Mouse (Mus musculus) erythroblast, embryonic 14.5 days (primary cell): ENCODE data around the gene Xylt1. TPM values are rescaled to one million over a fixed set of nuclear protein-coding genes. Genes with fewer than 3 reads are reported as not detected.

Experiments
- H3K27me3 ChIP-seq: 2 replicates; pipeline ENCODE4 v1.6.1; 2012; ENCODE audit warnings: inconsistent platforms; ENCODE audit not compliant: control insufficient read depth
- H3K36me3 ChIP-seq: 2 replicates; pipeline ENCODE4 v1.6.1; 2012; ENCODE audit warnings: mild to moderate bottlenecking, inconsistent platforms; ENCODE audit not compliant: control insufficient read depth
- H3K4me1 ChIP-seq: 2 replicates; pipeline ENCODE4 v1.6.1; 2012; ENCODE audit warnings: inconsistent platforms; ENCODE audit not compliant: control insufficient read depth
- H3K4me3 ChIP-seq: replicated peaks from 2 replicates; pipeline ENCODE3; 2012; ENCODE audit warnings: moderate library complexity, mild to moderate bottlenecking, inconsistent platforms
- H3K9me3 ChIP-seq: 2 replicates; pipeline ENCODE4 v1.6.1; 2012; ENCODE audit warnings: low read length, inconsistent platforms, mixed read lengths; ENCODE audit not compliant: control insufficient read depth
- GATA1 ChIP-seq: IDR thresholded peaks from 2 replicates; pipeline ENCODE4 v1.6.1; 2012; ENCODE audit warnings: low read length, inconsistent platforms, mixed read lengths
- TAL1 ChIP-seq: IDR thresholded peaks from 3 replicates; pipeline ENCODE4 v1.6.1; 2012; ENCODE audit warnings: low read length, inconsistent platforms, mixed read lengths
- polyA plus RNA-seq: library from polyadenylated mRNA; stranded (reverse); fragments of >175 nt; gene quantifications from 2 replicates; pipeline ENCODE4 v1.2.3, GENCODE M21; 2012

Gene Xylt1
- polyA plus RNA-seq, 1 experiment = 0.01 TPM

DNA sequence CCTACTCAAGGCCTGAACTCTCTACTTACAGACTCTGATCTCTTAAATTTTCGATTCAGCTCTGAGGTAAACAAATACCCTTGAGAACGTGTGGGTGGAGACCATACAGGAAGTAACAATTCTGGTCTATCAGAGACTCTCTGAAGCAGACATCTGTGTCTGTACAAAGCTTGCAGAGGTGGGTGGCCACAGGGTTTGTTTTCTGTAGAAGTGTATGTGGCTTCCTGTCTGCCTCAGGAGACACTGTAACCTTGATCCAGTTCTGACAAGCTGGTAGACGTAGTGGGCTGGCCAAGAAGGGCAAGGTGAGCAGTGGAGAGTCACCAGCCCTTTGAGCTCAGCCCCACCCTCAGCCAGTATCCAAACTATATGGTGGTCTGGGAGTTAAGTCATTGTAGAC, 233.0 kb downstream of the Xylt1 start:
- Histone ChIP-seq H3K36me3 (no peaks in the 10 kb centered on the region), H3K4me3 (no peak overlapping the region), H3K4me1 (no peaks in the 10 kb centered on the region), H3K27me3 (no peaks in the 10 kb centered on the region), H3K9me3 (no peaks in the 10 kb centered on the region)
- TF ChIP-seq GATA1 = no peak
- no peak for TF ChIP-seq TAL1

DNA sequence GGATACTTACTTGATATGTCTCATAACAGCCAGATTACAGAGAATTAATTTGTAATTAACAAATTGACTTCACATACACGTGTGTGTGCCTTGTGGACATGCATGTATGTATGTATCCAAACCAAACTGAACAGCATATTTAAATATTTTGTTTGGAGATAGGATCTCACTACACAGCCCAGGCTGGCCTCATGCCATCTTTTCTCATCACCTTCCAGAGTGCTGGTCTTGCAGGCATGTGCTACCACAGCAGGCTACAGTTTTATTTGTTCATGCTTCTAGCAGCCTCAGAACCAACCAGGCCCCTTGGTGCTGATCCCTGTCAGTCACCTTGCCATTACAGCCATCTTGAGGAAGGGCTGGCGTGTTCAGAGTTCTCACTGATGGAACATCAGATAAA, 233.6 kb downstream of the Xylt1 start:
- Histone ChIP-seq H3K27me3 (no peaks in the 10 kb centered on the region), H3K36me3 (no peaks in the 10 kb centered on the region), H3K4me1 (no peaks in the 10 kb centered on the region), H3K9me3 (no peaks in the 10 kb centered on the region), H3K4me3 (no peak overlapping the region)
- TF ChIP-seq GATA1 (no peak), TAL1 (no peak)

DNA sequence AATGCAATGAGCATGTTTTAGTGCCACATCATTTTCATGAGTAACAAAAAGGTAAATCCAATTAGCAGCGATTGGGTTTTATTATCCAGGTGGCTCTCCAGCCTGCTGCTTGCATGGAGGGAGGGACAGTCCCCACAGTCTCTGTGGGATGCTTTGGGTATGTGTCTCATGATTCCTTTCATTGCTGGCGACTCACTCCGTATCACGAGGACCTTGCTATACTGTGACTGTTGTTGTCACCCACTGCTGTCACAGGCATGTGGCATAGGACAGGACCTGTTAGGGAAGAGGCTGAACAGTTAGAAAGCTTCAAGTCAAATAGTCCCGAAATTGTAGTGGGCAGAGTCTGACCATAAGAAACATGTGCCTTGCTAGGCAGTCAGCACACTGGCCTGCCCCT, 234.1 kb downstream of the Xylt1 start:
- no peak overlapping the region for H3K4me3 ChIP-seq
- TF ChIP-seq TAL1 (no peak), GATA1 (no peak)
- no peaks in the 10 kb centered on the region for H3K36me3 ChIP-seq
- no peaks in the 10 kb centered on the region for H3K9me3 ChIP-seq
- H3K27me3 ChIP-seq = no peaks in the 10 kb centered on the region
- H3K4me1 ChIP-seq = no peaks in the 10 kb centered on the region

GRCm38 (mm10) chr7:117616277-117616676, 235.5 kb downstream of the Xylt1 start:
- no peaks in the 10 kb centered on the region for H3K36me3 ChIP-seq
- H3K4me1 ChIP-seq = no peaks in the 10 kb centered on the region
- H3K9me3 ChIP-seq = no peaks in the 10 kb centered on the region
- no peaks in the 10 kb centered on the region for H3K27me3 ChIP-seq
- no peak for TF ChIP-seq TAL1
- no peak for TF ChIP-seq GATA1
- no peak overlapping the region for H3K4me3 ChIP-seq

GRCm38 (mm10) chr7:117618715-117619150, 238.0 kb downstream of the Xylt1 start:
- no peaks in the 10 kb centered on the region for H3K27me3 ChIP-seq
- H3K36me3 ChIP-seq = no peaks in the 10 kb centered on the region
- TF ChIP-seq GATA1 (no peak), TAL1 (no peak)
- no peak overlapping the region for H3K4me3 ChIP-seq
- H3K9me3 ChIP-seq = no peaks in the 10 kb centered on the region
- no peaks in the 10 kb centered on the region for H3K4me1 ChIP-seq

DNA sequence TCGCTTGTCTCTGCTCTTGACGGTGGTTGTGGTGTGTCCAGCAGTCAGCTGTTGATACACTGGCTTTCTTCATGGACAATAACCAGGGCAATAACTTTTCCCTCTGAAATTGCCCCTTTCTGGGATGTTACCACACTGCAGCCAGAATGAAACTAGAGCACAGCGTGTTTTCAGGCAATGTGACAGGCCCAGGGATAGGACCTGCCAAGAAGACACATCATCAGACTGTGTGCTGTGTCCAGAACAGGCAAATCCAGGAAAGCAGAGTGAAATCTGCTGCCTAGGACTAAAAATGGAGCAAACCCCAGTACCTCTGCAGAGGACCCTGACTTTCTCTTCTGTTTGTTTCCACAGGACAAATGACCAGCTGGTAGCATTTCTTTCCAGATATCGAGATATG, 240.8 kb downstream of the Xylt1 start:
- H3K36me3 ChIP-seq = no peaks in the 10 kb centered on the region
- H3K4me1 ChIP-seq = no peaks in the 10 kb centered on the region
- no peaks in the 10 kb centered on the region for H3K27me3 ChIP-seq
- TF ChIP-seq GATA1 (no peak), TAL1 (no peak)
- no peak overlapping the region for H3K4me3 ChIP-seq
- H3K9me3 ChIP-seq = no peaks in the 10 kb centered on the region

GRCm38 (mm10) chr7:117622769-117623168, 242.0 kb downstream of the Xylt1 start:
- Histone ChIP-seq H3K4me3 (no peak overlapping the region), H3K27me3 (no peaks in the 10 kb centered on the region), H3K36me3 (no peaks in the 10 kb centered on the region), H3K4me1 (no peaks in the 10 kb centered on the region), H3K9me3 (no peaks in the 10 kb centered on the region)
- TF ChIP-seq GATA1 (no peak), TAL1 (no peak)

- Histone ChIP-seq H3K4me3 (no peak overlapping the region), H3K27me3 (no peaks in the 10 kb centered on the region), H3K4me1 (no peaks in the 10 kb centered on the region), H3K36me3 (no peaks in the 10 kb centered on the region), H3K9me3 (no peaks in the 10 kb centered on the region)
- TF ChIP-seq TAL1 (no peak), GATA1 (no peak)
Measured at GRCm38 (mm10) chr7:117628791-117629190, 248.0 kb downstream of the Xylt1 start.

GRCm38 (mm10) chr7:117630657-117631056, 249.9 kb downstream of the Xylt1 start:
- H3K27me3 ChIP-seq = no peaks in the 10 kb centered on the region
- no peaks in the 10 kb centered on the region for H3K36me3 ChIP-seq
- TF ChIP-seq TAL1 (no peak), GATA1 (no peak)
- no peak overlapping the region for H3K4me3 ChIP-seq
- H3K9me3 ChIP-seq = no peaks in the 10 kb centered on the region
- H3K4me1 ChIP-seq = no peaks in the 10 kb centered on the region

- TF ChIP-seq TAL1 (no peak), GATA1 (no peak)
- H3K36me3 ChIP-seq = no peaks in the 10 kb centered on the region
Measured at GRCm38 (mm10) chr7:117635584-117635983, 254.8 kb downstream of the Xylt1 start.

More at GRCm38 (mm10) chr7:117635584-117635983, 254.8 kb downstream of the Xylt1 start:
- H3K4me3 ChIP-seq = no peak overlapping the region
- H3K27me3 ChIP-seq = no peaks in the 10 kb centered on the region
- H3K4me1 ChIP-seq = no peaks in the 10 kb centered on the region
- no peaks in the 10 kb centered on the region for H3K9me3 ChIP-seq
